In genomic region chr10:79766001-79766507, GRCm38 (mm10) we compare ENCODE assay signal across 9 mouse cellular contexts. TPM values are rescaled to one million over a fixed set of nuclear protein-coding genes. Genes with fewer than 3 reads are reported as not detected.
DNase-seq lines count a peak whose midpoint lies in the region; ATAC-seq lines count a peak whose summit lies in the region.
"Had no signal": no experiment of that assay in that cellular context is flagged by ENCODE, and none has a peak within 500 bp of the region (broad histone marks: within the 10 kb centered on the region; RNA-seq: fewer than 3 reads in every experiment).

No protein-coding gene starts in this region.

- peaks cover 18% of the 10 kb centered on the region for H3K36me3 ChIP-seq in kidney, embryonic 14.5 days (ENCODE audit: control insufficient read depth, insufficient read depth, low read length)
- H3K36me3 ChIP-seq in embryonic facial prominence, embryonic 12.5 days = peaks cover 17% of the 10 kb centered on the region
- H3K36me3 ChIP-seq in intestine, embryonic 15.5 days = peaks cover 13% of the 10 kb centered on the region

- no peak for DNase-seq in kidney, adult 18-20 months
- DNase-seq in neural tube, embryonic 10.5 days (ENCODE audit: extremely low spot score, low spot score) = peak; percentile 48
- no peak for DNase-seq in ovary, postnatal 14 days (ENCODE audit: low spot score)
- no peak for DNase-seq in spleen, postnatal 36 days (ENCODE audit: low spot score in 2 of 2)

- H3K4me3 ChIP-seq in kidney, embryonic 14.5 days (ENCODE audit: low read length) = peak overlapping the region; percentile 67
- H3K4me3 ChIP-seq in embryonic facial prominence, embryonic 12.5 days = peak overlapping the region; percentile 89
- peak overlapping the region; percentile 93 for H3K4me3 ChIP-seq in intestine, embryonic 15.5 days (replicated peaks)

- H3K27ac ChIP-seq in kidney, embryonic 14.5 days (ENCODE audit: low read depth, low read length) = peak overlapping the region; percentile 73
- H3K27ac ChIP-seq in embryonic facial prominence, embryonic 12.5 days = peak overlapping the region; percentile 93
- H3K27ac ChIP-seq in intestine, embryonic 15.5 days = peak overlapping the region; percentile 94

- H3K4me2 ChIP-seq in kidney, embryonic 14.5 days (replicated peaks; ENCODE audit: low read depth, low read length) = peak overlapping the region; percentile 96
- H3K4me2 ChIP-seq in embryonic facial prominence, embryonic 12.5 days (replicated peaks) = peak overlapping the region; percentile 79
- peak overlapping the region; percentile 81 for H3K4me2 ChIP-seq in intestine, embryonic 15.5 days (replicated peaks)

- H3K9me3 ChIP-seq in kidney, embryonic 14.5 days (ENCODE audit: control insufficient read depth, low read length) = no peaks in the 10 kb centered on the region
- H3K9me3 ChIP-seq in embryonic facial prominence, embryonic 12.5 days = no peaks in the 10 kb centered on the region
- H3K9me3 ChIP-seq in intestine, embryonic 15.5 days = no peaks in the 10 kb centered on the region

- no peaks in the 10 kb centered on the region for H3K27me3 ChIP-seq in kidney, embryonic 14.5 days (ENCODE audit: control insufficient read depth, insufficient read depth, low read length)
- H3K27me3 ChIP-seq in embryonic facial prominence, embryonic 12.5 days = no peaks in the 10 kb centered on the region
- no peaks in the 10 kb centered on the region for H3K27me3 ChIP-seq in intestine, embryonic 15.5 days (replicated peaks)

- ATAC-seq in kidney, embryonic 14.5 days (ENCODE audit: low FRiP score, low TSS enrichment) = peak; percentile 9
- no peak for ATAC-seq in embryonic facial prominence, embryonic 12.5 days (ENCODE audit: insufficient number of reproducible peaks, insufficient read depth, low FRiP score, low TSS enrichment)
- ATAC-seq in intestine, embryonic 15.5 days = no peak
- ATAC-seq in activated CD4-positive, CD25-positive, alpha-beta regulatory T cell, adult 4 months = no peak

- 4% methylated on average over 16 of the region's 16 CpGs for WGBS in kidney, embryonic 14.5 days
- WGBS in embryonic facial prominence, embryonic 12.5 days = 7% methylated on average over 16 of the region's 16 CpGs
- WGBS in intestine, embryonic 15.5 days = 6% methylated on average over 16 of the region's 16 CpGs

- peak overlapping the region; percentile 86 for H3K9ac ChIP-seq in kidney, embryonic 14.5 days (ENCODE audit: low read depth, low read length)
- H3K9ac ChIP-seq in embryonic facial prominence, embryonic 12.5 days = peak overlapping the region; percentile 96
- peak overlapping the region; percentile 94 for H3K9ac ChIP-seq in intestine, embryonic 15.5 days

- H3K4me1 ChIP-seq in kidney, embryonic 14.5 days (ENCODE audit: control insufficient read depth, insufficient read depth, low read length) = peaks cover 25% of the 10 kb centered on the region
- peaks cover 28% of the 10 kb centered on the region for H3K4me1 ChIP-seq in embryonic facial prominence, embryonic 12.5 days
- H3K4me1 ChIP-seq in intestine, embryonic 15.5 days (replicated peaks) = peaks cover 40% of the 10 kb centered on the region

RNA-seq across cellular contexts. Expression of gene Rnf126, which starts 0.7 kb away (rescaled TPM):
- 95.9 and 104 TPM in 2 replicates for polyA plus RNA-seq in kidney, embryonic 14.5 days (2014; fragmentation: Nextera tagmentation; extraction: Ambion mirVana)
- polyA plus RNA-seq in embryonic facial prominence, embryonic 12.5 days (2016; fragmentation: Nextera tagmentation; extraction: Ambion mirVana) = 109 and 111 TPM in 2 replicates
- polyA plus RNA-seq in intestine, embryonic 15.5 days (2015; fragmentation: Nextera tagmentation; extraction: Ambion mirVana) = 89.8 and 91.6 TPM in 2 replicates
- 1 to 10 TPM; 3.9 to 4.4 TPM for polyA plus RNA-seq in activated CD4-positive, CD25-positive, alpha-beta regulatory T cell, adult 4 months (2017; shearing (Covaris generic))

RNA-seq across cellular contexts. Expression of gene Fstl3, which starts 11.0 kb away (rescaled TPM):
- polyA plus RNA-seq in kidney, embryonic 14.5 days (2014; fragmentation: Nextera tagmentation; extraction: Ambion mirVana) = 4.9 and 8.2 TPM in 2 replicates
- 3.5 and 3.7 TPM in 2 replicates for polyA plus RNA-seq in embryonic facial prominence, embryonic 12.5 days (2016; fragmentation: Nextera tagmentation; extraction: Ambion mirVana)
- 14.0 and 16.1 TPM in 2 replicates for polyA plus RNA-seq in intestine, embryonic 15.5 days (2015; fragmentation: Nextera tagmentation; extraction: Ambion mirVana)
- under 1 TPM in 1 of 2 experiments, not detected in 1; 0.86 TPM for polyA plus RNA-seq in activated CD4-positive, CD25-positive, alpha-beta regulatory T cell, adult 4 months (2017; shearing (Covaris generic))

RNA-seq across cellular contexts. Expression of gene Fgf22, which starts 11.2 kb away (rescaled TPM):
- 0.11 and 0.61 TPM in 2 replicates for polyA plus RNA-seq in kidney, embryonic 14.5 days (2014; fragmentation: Nextera tagmentation; extraction: Ambion mirVana)
- 0.33 and 0.65 TPM in 2 replicates for polyA plus RNA-seq in embryonic facial prominence, embryonic 12.5 days (2016; fragmentation: Nextera tagmentation; extraction: Ambion mirVana)
- 0.09 and 0.28 TPM in 2 replicates for polyA plus RNA-seq in intestine, embryonic 15.5 days (2015; fragmentation: Nextera tagmentation; extraction: Ambion mirVana)
- polyA plus RNA-seq in activated CD4-positive, CD25-positive, alpha-beta regulatory T cell, adult 4 months (2017; shearing (Covaris generic)) = not detected
- polyA plus RNA-seq: large intestine, adult 2 months had no signal

RNA-seq across cellular contexts. Expression of gene Polrmt, which starts 19.7 kb away (rescaled TPM):
- polyA plus RNA-seq in kidney, embryonic 14.5 days (2014; fragmentation: Nextera tagmentation; extraction: Ambion mirVana) = 33.2 and 38.9 TPM in 2 replicates
- 49.6 and 54.0 TPM in 2 replicates for polyA plus RNA-seq in embryonic facial prominence, embryonic 12.5 days (2016; fragmentation: Nextera tagmentation; extraction: Ambion mirVana)
- polyA plus RNA-seq in intestine, embryonic 15.5 days (2015; fragmentation: Nextera tagmentation; extraction: Ambion mirVana) = 37.8 and 45.5 TPM in 2 replicates
- polyA plus RNA-seq in activated CD4-positive, CD25-positive, alpha-beta regulatory T cell, adult 4 months (2017; shearing (Covaris generic)) = 10 to 100 TPM; 13.6 to 21.4 TPM

RNA-seq across cellular contexts. Expression of gene Prss57, which starts 24.7 kb away (rescaled TPM):
- not detected in 2 replicates for polyA plus RNA-seq in kidney, embryonic 14.5 days (2014; fragmentation: Nextera tagmentation; extraction: Ambion mirVana)
- 0.06 TPM in 1 of 2 replicates, not detected in the other for polyA plus RNA-seq in embryonic facial prominence, embryonic 12.5 days (2016; fragmentation: Nextera tagmentation; extraction: Ambion mirVana)
- 0.09 TPM in 1 of 2 replicates, not detected in the other for polyA plus RNA-seq in intestine, embryonic 15.5 days (2015; fragmentation: Nextera tagmentation; extraction: Ambion mirVana)
- polyA plus RNA-seq in activated CD4-positive, CD25-positive, alpha-beta regulatory T cell, adult 4 months (2017; shearing (Covaris generic)) = 1 to 10 TPM in 1 of 2 experiments, under 1 TPM in 1; 0.76 to 1.1 TPM

Comparison
In these comparisons a context has a peak if more than half of its experiments do, and no peak if none do; other contexts are left out.
1. RNA of gene Rnf126, which starts 0.7 kb away (polyA plus RNA-seq): 109 to 111 TPM in embryonic facial prominence, embryonic 12.5 days, 95.9 to 104 TPM in kidney, embryonic 14.5 days and 89.8 to 91.6 TPM in intestine, embryonic 15.5 days; 3.9 to 4.4 TPM in activated CD4-positive, CD25-positive, alpha-beta regulatory T cell, adult 4 months; every median in the first group is over 10 times any median in the second.
2. Peak in every context shown above with its lines, with median percentiles within 50 percentile points of each other: H3K27ac ChIP-seq, H3K4me2 ChIP-seq, H3K4me3 ChIP-seq and H3K9ac ChIP-seq.